ENCODE assay signal across 15 mouse cellular contexts in the genomic region with DNA sequence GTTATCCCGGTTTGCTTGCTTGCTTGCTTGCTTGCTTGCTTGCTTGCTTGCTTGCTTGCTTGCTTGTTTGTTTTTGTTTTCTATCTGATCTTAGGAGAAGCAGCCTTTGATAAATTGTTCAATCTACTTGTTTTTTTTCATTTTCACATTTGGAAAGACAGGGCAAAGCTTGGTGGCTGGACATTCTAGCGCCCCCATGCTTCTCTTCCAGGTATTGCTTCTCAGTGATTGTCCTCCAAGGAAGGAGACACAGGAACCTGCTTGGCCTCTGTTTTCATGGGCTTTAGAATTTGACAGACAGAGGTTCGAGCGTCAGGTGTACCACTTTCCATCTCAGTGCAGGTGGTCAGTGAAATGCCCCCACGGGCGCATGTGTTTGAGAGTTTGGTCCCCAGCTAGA.
DNase-seq lines count a peak whose midpoint lies in the region; ATAC-seq and TF ChIP-seq lines count a peak whose summit lies in the region.
"Had no signal": no experiment of that assay in that cellular context is flagged by ENCODE, and none has a peak within 500 bp of the region (broad histone marks: within the 10 kb centered on the region; RNA-seq: fewer than 3 reads in every experiment).

No protein-coding gene starts in this region.

- H3K27me3 ChIP-seq in forebrain, postnatal 0 days (ENCODE audit: insufficient read depth, low read length): no peaks in the 10 kb centered on the region
- H3K27me3 ChIP-seq in forebrain, embryonic 10.5 days (ENCODE audit: poor library complexity, severe bottlenecking): no peaks in the 10 kb centered on the region
- no peaks in the 10 kb centered on the region for H3K27me3 ChIP-seq in kidney, embryonic 14.5 days (ENCODE audit: control insufficient read depth, insufficient read depth, low read length)
- H3K27me3 ChIP-seq in myocyte (ENCODE audit: control insufficient read depth, insufficient read depth, insufficient read length): no peaks in the 10 kb centered on the region
- H3K27me3 ChIP-seq in forebrain, embryonic 11.5 days (ENCODE audit: control insufficient read depth, insufficient read depth, low read length): no peaks in the 10 kb centered on the region
- H3K27me3 ChIP-seq: hindbrain, embryonic 12.5 days; liver, embryonic 15.5 days had no signal

- no peak overlapping the region for H3K4me3 ChIP-seq in forebrain, postnatal 0 days (ENCODE audit: low read depth, low read length)
- no peak overlapping the region for H3K4me3 ChIP-seq in forebrain, embryonic 10.5 days
- H3K4me3 ChIP-seq in kidney, embryonic 14.5 days (ENCODE audit: low read length): no peak overlapping the region
- H3K4me3 ChIP-seq in myocyte: no peak overlapping the region
- no peak overlapping the region for H3K4me3 ChIP-seq in forebrain, embryonic 11.5 days (ENCODE audit: low read depth, low read length)
- H3K4me3 ChIP-seq: embryonic facial prominence, embryonic 10.5 days; hindbrain, embryonic 12.5 days; liver, embryonic 15.5 days had no signal

- TF ChIP-seq CTCF in forebrain, postnatal 0 days (IDR thresholded peaks at IDR 0.05; ENCODE audit: low read depth): peak; percentile 50

- ATAC-seq in forebrain, postnatal 0 days: no peak
- no peak for ATAC-seq in kidney, embryonic 14.5 days (ENCODE audit: low FRiP score, low TSS enrichment)
- ATAC-seq in forebrain, embryonic 11.5 days (replicated peaks; ENCODE audit: low FRiP score): no peak

- H3K9ac ChIP-seq in forebrain, postnatal 0 days: no peak overlapping the region
- H3K9ac ChIP-seq in kidney, embryonic 14.5 days (ENCODE audit: low read depth, low read length): no peak overlapping the region
- no peak overlapping the region for H3K9ac ChIP-seq in forebrain, embryonic 11.5 days (ENCODE audit: low read length)
- H3K9ac ChIP-seq: hindbrain, embryonic 12.5 days; liver, embryonic 15.5 days had no signal

- H3K27ac ChIP-seq in forebrain, postnatal 0 days (ENCODE audit: low read depth, low read length): no peak overlapping the region
- H3K27ac ChIP-seq in forebrain, embryonic 10.5 days: no peak overlapping the region
- H3K27ac ChIP-seq in kidney, embryonic 14.5 days (ENCODE audit: low read depth, low read length): no peak overlapping the region
- H3K27ac ChIP-seq in forebrain, embryonic 11.5 days (ENCODE audit: low read depth, low read length): no peak overlapping the region
- H3K27ac ChIP-seq: embryonic facial prominence, embryonic 10.5 days; hindbrain, embryonic 12.5 days; liver, embryonic 15.5 days had no signal

- no peaks in the 10 kb centered on the region for H3K9me3 ChIP-seq in forebrain, postnatal 0 days (ENCODE audit: low read length)
- H3K9me3 ChIP-seq in forebrain, embryonic 10.5 days: no peaks in the 10 kb centered on the region
- no peaks in the 10 kb centered on the region for H3K9me3 ChIP-seq in kidney, embryonic 14.5 days (ENCODE audit: control insufficient read depth, low read length)
- H3K9me3 ChIP-seq in forebrain, embryonic 11.5 days (ENCODE audit: control insufficient read depth, low read length): no peaks in the 10 kb centered on the region
- H3K9me3 ChIP-seq: embryonic facial prominence, embryonic 10.5 days; hindbrain, embryonic 12.5 days; liver, embryonic 15.5 days had no signal

- no peak for TF ChIP-seq POLR2A in myocyte (IDR thresholded peaks at IDR 0.05; ENCODE audit: insufficient read length, low read depth)

- H3K4me1 ChIP-seq in forebrain, postnatal 0 days (ENCODE audit: insufficient read depth): no peaks in the 10 kb centered on the region
- no peaks in the 10 kb centered on the region for H3K4me1 ChIP-seq in forebrain, embryonic 10.5 days
- H3K4me1 ChIP-seq in kidney, embryonic 14.5 days (ENCODE audit: control insufficient read depth, insufficient read depth, low read length): no peaks in the 10 kb centered on the region
- H3K4me1 ChIP-seq in forebrain, embryonic 11.5 days (replicated peaks; ENCODE audit: control insufficient read depth, insufficient read depth, low read length): no peaks in the 10 kb centered on the region
- H3K4me1 ChIP-seq: embryonic facial prominence, embryonic 10.5 days; hindbrain, embryonic 12.5 days; liver, embryonic 15.5 days had no signal

- H3K4me2 ChIP-seq in forebrain, postnatal 0 days (ENCODE audit: low read depth): no peak overlapping the region
- H3K4me2 ChIP-seq in kidney, embryonic 14.5 days (replicated peaks; ENCODE audit: low read depth, low read length): no peak overlapping the region
- peak overlapping the region; percentile 9 for H3K4me2 ChIP-seq in myocyte (ENCODE audit: low read depth)
- H3K4me2 ChIP-seq in forebrain, embryonic 11.5 days (ENCODE audit: low read depth, low read length, severe bottlenecking): no peak overlapping the region
- H3K4me2 ChIP-seq: hindbrain, embryonic 12.5 days; liver, embryonic 15.5 days had no signal

- H3K36me3 ChIP-seq in forebrain, postnatal 0 days (ENCODE audit: insufficient read depth): no peaks in the 10 kb centered on the region
- H3K36me3 ChIP-seq in forebrain, embryonic 10.5 days (replicated peaks): no peaks in the 10 kb centered on the region
- H3K36me3 ChIP-seq in kidney, embryonic 14.5 days (ENCODE audit: control insufficient read depth, insufficient read depth, low read length): no peaks in the 10 kb centered on the region
- H3K36me3 ChIP-seq in myocyte (ENCODE audit: control insufficient read depth, insufficient read depth): no peaks in the 10 kb centered on the region
- H3K36me3 ChIP-seq in forebrain, embryonic 11.5 days (ENCODE audit: control insufficient read depth, insufficient read depth, low read length): no peaks in the 10 kb centered on the region
- H3K36me3 ChIP-seq: embryonic facial prominence, embryonic 10.5 days; hindbrain, embryonic 12.5 days; liver, embryonic 15.5 days had no signal

- no peak for DNase-seq in forebrain, postnatal 0 days
- DNase-seq in forebrain, embryonic 10.5 days (ENCODE audit: extremely low spot score, low spot score): no peak
- DNase-seq in kidney, postnatal 14 days: peak; percentile 3
- DNase-seq in retina, embryonic 14.5 days (ENCODE audit: low spot score): peak; percentile 22
- no peak for DNase-seq in retina, postnatal 1 day
- DNase-seq in forebrain, embryonic 11.5 days (ENCODE audit: low spot score): no peak
- DNase-seq: B cell, adult 2 months; cerebellum, adult 18-20 months; layer of hippocampus, postnatal 36 days; thymus, postnatal 14 days had no signal

- H3ac ChIP-seq in myocyte (ENCODE audit: control insufficient read depth, insufficient read length): no peak overlapping the region

- WGBS in forebrain, postnatal 0 days: 70% methylated on average over 6 of the region's 6 CpGs
- WGBS in forebrain, embryonic 10.5 days: 61% methylated on average over 6 of the region's 6 CpGs
- 58% methylated on average over 6 of the region's 6 CpGs for WGBS in kidney, embryonic 14.5 days
- WGBS in forebrain, embryonic 11.5 days: 59% methylated on average over 6 of the region's 6 CpGs

- H3K79me2 ChIP-seq in myocyte (ENCODE audit: control insufficient read depth, insufficient read depth): no peaks in the 10 kb centered on the region

TF ChIP-seq in myocyte, 11 proteins besides CTCF, POLR2A, EP300 and RAD21:
- TF ChIP-seq CEBPB (IDR thresholded peaks at IDR 0.05; ENCODE audit: insufficient read depth, poor library complexity, severe bottlenecking) (no peak), TCF3 (IDR thresholded peaks at IDR 0.05; ENCODE audit: insufficient read length, low read depth) (no peak), MYOD1 (IDR thresholded peaks at IDR 0.05; ENCODE audit: control insufficient read depth in 1 of 3, insufficient read length in 2 of 3, low read depth in 2 of 3) (no peak), REST (IDR thresholded peaks at IDR 0.05; ENCODE audit: insufficient read depth, insufficient read length) (no peak), SRF (IDR thresholded peaks at IDR 0.05; ENCODE audit: control insufficient read depth, insufficient read length, low read depth) (no peak)

Comparison
In these comparisons a context has a peak if more than half of its experiments do, and no peak if none do; other contexts are left out.
1. DNase-seq: peak in kidney, postnatal 14 days (single experiment) and retina, embryonic 14.5 days (single experiment); none in forebrain, postnatal 0 days (single experiment), forebrain, embryonic 10.5 days (single experiment), retina, postnatal 1 day (single experiment) and forebrain, embryonic 11.5 days (single experiment).